Mouse (Mus musculus) frontal cortex, adult (tissue): Measurements from ENCODE around the gene Gzma.

ENCODE experiments used
- ATAC-seq: cut with Nextera tagmentation; 2 replicates; pipeline ENCODE4 v1.9.2; 2017; ENCODE audit warnings: mild to moderate bottlenecking, moderate library complexity, mixed read lengths; ENCODE audit not compliant: low TSS enrichment

Gene Gzma

DNA sequence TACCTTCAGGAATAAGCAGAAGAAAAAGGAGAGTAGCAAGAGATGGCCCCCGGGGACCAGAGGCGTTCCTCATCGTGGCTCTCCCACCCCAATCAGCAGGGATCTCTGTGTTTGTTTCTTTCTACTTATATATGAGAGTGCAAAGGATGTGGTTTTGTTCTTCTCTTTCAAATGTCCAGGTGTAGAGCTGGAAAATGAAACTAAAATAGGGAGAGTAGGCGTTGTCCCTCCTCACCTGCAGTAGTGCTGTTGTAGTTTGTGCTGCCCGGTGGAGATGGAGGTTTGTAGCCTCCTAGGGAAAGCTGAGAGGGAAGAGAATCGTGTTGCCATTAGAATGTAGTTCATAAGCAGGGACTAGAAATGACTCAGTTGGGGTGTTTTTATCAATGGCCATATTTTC is at the start of gene Gzma:
Gzma (minus strand) TSS at position 103 of the 400 bp plus-strand sequence.
- no peak for ATAC-seq

DNA sequence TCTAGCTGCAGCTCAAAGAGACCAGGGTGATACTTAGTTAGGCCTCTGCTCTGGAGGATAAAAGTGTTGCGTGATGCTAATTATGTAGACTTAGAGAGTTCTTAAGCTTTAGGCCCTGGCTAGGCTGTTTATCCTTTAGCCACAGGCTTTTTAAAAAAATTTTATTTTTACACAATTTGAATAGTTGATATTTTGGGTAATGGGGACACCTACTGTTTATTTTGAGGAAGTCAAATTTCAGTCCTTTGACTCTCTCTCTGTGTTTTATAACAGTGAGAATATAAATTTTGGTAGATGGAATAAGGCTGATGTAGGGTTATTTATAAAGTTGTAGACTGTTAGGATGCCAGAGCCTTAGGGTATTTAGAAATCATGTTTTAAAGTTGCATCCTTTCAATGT is 38.8 kb upstream of the Gzma start:
- peak; percentile 50; the same call in 1 of the 2 replicates for ATAC-seq

DNA sequence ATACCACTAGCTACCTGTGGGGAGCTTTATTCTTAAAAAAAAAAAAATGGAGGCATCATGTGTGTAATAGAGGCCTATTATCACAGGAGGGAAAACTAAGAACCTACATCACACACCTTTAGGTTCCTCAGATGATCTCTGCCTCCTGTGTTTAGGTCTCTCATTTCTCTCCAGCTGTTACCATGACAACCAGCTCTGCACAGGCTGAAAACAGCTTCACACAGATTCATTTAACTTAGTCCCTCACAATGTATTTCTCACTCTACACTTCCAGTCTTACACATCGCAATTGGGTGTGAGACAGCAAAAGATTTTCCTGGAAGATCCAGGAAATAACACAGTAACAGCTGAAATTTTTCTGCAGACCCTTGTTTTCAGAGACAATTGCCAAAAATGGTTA is 29.2 kb upstream of the Gzma start:
- peak; percentile 79; the same call in 1 of the 2 replicates for ATAC-seq

DNA sequence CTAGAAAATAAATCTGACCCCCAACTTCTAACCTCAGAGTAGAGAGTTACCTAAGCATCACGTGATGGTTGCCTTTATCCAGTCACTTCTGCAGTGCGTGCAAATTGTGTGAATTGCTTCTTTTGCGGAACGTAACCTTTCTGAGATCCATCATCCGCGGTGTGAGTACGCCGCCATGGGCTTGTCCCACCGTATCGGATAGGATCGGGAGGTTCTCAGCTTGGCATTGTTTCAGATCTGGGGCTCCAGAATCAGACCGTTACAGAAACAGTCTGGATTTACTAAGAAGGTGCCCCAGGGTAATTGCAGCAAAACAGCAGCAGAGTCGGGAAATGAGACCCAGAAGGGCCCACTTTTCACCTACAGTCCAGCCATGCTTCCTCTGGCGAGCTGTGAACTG is 20.5 kb upstream of the Gzma start:
- ATAC-seq: no peak

DNA sequence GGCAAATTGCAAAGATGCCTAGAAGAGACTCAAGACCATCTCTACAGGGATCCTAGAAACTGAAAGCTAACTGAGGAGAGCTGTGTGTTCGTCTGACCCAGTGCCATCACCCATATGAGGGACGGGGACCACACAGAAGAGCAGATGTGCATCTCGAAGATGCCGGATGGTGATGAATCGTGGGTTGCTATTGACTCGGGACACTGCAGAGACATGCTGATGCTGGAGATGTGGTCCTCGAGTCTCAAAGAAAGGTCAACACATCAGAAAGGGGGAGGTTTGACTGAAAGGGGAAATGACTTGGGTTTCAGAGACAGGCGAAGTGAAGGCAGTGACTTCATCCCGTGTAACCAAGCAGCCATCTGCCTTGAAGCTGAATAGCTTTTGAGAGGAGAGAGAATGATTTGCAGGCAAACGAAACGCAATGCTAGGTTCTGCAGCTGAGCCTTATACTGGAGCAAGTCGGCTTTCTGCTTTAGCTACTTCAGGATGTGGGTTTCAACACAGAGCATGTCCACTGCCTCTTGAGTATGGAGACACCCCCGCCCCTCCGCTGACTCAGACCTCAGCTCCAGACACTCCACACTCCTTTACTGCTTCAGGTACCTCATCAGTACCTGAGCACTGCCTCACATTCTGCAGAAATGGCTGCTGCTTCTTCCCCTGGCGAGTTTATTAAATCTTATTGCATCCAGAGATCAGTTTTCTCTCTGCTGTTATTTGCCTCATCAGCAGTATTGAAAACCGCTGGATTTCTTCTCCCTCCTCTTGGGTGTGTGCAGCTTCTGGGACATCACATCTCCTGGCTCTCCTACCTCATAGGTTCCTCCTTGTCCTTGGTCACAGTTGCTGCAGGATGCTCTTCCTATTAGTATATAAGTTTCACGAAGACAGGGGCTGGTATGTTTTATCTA is 19.8 kb upstream of the Gzma start:
- 0 out of 2 replicates have a peak, but pooled peaks have one; percentile 20 for ATAC-seq

DNA sequence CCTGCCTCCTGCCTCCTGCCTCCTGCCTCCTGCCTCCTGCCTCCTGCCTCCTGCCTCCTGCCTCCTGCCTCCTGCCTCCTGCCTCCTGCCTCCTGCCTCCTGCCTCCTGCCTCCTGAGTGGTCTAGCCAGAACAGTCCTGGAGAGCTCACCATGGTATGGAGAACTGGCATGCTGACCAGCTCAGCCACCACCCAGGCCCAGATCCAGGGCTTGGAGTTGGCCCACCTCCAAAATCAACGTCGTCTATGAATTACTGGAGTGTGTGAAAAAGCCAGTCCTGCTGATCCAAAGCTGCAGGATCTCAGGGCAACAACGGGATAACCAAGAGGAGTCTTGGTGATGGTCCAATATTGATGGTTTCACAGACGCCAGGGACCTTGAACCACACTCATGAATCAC is 18.2 kb upstream of the Gzma start:
- ATAC-seq: no peak

DNA sequence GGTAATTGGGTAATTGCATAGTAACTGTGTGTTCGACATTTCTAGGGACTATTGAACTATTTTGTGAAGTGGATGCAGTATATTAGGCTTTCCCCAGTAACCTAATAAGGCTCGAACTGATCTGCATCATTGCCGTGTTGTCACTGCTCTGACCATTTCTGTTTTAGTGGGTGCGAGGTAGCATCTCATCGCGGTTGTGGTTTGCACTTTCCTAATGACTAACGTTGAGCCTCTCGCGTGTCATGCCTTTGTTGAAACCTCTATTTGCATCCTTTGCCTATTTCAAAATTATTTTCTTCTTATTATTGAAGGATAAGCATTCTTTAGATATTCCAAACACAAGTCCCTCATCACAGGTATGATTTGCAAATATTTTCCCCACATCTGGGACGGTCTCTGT is 4.0 kb upstream of the Gzma start:
- no peak for ATAC-seq

DNA sequence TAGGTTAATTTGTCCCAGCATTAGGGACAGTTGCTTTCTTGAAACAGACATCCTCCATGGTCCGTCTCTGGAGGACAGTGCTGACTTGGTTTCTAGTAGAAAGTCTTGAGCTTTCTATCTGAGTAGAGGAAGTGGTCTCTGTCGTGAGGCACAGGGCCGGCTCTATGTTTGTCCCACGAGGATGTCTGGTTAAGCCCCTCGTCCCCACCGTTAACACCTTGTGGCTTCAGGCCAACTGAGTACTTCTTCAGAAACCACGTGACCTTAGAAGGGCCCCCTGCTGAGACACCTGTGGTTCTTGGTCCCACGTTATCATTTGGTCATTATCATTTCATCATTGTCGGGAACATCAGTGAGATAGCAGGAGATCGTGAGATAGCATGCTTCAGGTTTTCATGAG is 1.0 kb upstream of the Gzma start:
- no peak for ATAC-seq

DNA sequence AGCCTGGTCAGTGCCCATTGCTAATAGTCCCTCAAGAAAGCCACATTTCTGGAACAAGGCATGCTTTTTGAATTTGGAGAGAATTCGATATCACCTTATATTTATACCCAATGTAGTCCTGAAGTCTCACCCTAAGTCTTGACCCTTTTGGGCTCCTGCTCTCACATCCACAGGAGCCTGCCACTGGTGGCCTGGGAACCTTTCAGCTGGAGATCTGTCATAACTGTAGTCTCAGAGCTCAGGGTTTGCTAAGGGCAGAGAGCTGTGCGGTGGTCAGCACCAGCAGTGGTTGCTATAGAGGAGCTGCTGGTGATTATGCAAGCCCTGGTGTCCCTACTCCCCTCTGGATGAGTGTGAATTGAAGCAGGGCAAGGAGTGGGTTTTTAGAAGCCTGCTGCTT is 2.4 kb downstream of the Gzma start:
- no peak for ATAC-seq

DNA sequence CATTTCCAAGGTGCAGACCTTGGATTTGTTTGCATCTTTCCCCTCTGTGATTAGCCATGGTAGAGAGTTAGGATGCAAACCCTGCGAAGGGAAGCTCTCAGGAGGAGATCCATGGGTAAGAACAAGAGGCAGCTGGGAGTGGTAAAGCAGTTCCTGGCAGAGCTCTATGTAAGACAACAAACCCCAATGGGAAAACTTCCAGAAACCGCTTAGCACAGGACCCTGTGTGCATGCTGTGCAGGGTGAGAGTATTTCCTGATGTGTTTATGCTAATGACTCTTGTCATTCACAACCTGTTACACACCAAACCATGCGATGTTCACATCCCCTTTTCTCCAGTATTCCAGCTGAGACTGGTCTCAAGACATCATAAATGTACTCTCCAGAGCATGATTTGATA is 3.8 kb downstream of the Gzma start:
- ATAC-seq: no peak

DNA sequence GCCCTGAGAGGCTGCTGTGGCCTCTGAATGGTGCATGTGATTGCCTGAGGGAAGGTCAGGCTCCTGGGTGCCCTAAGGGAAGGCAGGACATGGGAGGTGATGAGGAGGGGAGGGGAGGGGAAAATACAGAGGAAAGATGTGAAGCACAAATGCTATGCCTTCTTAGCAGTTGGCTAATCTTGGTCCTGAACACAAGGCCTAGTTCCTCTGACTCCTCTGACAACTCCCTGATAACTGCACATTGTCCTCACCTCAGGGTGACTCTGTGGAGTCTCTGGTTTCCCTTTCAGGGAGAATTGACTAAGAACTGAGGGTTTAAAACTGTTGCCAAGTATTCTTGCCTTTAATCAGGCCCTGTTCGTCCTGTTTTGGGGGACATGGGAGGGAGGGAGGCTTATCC is 6.2 kb downstream of the Gzma start:
- ATAC-seq: no peak

DNA sequence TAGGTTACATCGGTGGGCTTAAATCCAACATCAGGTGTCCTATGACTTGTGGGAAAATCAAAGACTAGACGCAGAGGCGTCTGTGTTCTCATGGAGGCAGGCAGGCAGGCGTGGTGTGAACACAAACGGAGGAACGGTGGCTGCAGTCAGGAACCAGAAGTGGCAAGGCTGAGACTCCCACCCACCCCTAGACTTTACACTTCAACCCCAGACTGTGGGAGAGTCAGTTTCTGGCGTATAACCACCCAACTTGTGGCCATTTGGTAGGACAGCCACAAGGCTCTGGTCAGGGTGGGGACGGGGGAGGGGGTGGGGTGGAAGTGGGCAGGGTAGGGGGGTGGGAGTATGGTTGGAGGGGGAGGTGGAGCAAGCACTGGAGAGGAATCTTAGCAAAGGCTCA is 10.3 kb downstream of the Gzma start:
- no peak for ATAC-seq

DNA sequence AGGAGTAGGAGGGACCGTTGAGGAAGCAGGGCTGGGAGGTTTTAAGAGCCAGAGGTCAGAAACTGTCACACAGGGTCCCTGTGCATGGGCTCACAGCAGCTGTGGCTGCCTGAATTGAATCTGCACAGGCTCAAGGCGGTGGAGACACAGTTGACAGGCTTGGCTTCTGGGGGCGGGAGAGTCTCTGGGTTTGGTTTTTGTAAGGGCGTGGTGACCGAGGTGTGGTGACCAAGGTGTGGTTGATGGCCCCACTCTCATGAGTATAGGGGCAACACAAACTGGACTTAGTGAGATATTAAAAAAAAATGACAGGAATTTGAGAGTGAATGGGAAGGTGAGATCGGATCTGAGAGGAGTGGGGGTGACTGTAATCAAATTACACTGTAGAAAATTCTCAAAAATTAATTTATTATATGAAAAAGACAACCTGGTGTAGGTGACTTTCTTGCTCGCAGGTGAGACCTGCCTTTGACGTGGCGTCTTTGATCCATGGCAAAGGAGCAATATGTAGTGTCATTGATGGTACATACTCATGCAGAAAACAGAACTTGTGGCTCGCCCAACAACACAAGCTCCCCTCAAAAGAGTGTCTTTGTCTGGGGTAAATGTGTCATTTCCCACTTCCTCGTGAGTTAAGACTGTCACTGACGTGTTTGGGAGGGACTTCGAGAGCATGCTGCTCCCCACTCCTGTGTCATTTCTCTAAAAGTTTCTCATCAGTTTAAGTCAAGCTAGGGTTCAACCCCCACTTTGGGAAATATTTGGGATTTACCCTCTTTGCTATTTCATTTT is 13.4 kb downstream of the Gzma start:
- ATAC-seq: no peak

DNA sequence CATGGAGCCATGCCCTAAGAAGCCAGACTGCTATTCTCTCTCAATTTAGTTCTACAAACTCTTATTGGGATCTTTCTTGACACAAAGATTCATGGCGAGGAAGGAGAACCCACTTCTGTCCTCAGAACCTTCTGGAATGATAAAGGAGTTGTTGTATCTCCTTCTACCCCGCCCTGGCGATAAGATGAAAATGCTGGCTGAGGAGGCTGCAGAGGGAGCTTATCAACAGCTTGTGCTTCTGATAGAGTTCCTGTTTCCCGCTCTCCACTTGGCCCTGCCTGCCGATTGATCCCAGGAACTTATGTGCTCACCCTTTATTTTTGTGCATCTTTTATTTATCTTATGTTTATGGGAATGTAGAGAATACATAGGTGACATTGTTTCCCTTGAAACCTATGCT is 16.0 kb downstream of the Gzma start:
- ATAC-seq: no peak

DNA sequence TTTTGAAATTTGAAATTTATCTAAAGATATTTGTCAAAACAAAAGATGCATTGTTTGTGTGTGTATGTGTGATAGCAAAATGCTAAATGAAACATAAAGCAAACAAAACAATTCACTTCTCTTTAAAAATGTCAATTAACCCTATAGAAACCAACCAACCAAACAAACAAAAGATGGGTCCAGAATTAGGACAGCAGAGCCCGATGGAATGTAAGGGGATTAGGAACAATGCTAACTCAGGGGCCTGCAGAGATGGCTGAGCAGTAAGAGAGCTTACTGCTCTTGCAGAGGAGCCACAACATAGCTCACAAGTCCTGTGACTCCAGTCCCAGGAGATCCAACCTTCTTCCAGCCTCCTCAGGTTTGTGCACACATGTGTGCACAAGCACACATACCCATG is 18.7 kb downstream of the Gzma start:
- ATAC-seq: no peak

DNA sequence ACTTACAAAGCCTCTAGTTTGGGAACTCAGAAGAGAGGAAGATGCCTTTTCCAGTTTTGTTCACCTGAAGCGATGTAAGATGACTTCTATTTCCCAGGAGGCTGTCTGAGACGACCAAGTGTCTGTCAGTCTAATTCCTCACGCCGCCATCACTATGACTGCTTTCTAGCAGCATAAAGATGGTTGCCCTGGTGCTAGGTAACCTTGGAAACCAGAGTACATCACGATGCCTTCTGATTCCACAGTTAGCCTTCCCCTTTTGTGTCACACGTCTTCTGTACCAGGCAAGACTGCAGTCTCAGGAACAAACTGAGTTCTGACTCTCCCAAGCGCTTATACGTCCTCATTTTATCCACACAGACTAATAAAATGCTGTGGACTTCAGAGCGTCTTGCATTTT is 21.8 kb downstream of the Gzma start:
- no peak for ATAC-seq

DNA sequence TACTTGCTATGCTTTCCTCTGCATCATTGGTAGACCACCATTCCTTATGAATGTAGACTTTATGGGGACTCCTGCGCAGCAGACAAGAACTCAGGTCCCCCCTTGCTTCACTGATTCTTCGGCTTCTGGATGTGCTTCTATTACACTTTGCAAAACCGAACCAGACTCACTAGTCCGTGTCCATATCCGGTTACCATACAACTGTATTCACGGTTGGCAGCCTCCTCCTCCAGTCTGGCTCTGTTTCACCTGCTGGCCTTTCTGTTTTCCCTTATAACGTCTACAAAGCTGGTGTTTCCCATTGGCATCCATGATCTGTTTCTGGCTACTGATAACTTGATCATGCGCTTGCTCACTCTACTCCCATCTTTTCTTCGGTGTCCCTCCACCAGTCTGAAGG is 36.2 kb downstream of the Gzma start:
- ATAC-seq: no peak

DNA sequence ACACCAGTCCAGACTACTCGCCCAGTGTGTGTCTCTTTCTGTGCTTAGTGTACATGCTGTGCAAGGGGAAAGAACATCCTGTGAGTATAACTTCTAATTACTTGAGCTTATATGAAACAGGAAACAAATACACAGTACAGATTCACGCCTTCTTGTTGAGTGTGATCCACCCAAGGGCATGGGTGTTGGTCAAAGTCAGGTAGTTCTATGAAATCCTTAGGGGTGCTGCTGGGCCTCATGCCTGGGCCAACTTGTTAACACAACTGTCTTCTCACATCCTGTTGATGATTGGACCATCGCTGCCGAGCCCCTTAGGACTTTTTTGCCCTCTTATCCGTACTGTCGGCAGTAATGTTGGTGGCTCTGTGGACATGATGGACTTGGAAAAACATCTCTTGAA is 39.0 kb downstream of the Gzma start:
- no peak for ATAC-seq

DNA sequence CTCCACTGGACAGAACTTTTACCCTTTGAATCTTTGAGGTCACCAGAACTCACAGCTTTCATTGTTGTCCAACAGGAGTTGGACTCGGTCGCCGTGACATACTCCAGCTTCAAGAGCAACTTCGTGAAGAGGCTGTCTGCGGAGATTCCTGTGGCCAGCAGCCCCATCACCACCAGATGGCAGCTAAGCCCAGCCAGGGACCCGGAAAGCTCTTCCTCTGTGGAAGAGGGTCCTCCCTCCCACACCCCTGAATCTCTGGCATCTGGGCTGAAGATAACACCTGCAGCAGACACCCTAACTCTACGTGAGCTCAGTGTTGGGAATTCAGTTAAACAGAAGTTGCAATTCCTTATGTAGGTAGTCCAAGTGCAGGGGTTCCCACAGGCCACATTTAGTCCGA is 45.0 kb downstream of the Gzma start:
- 0 out of 2 replicates have a peak, but pooled peaks have one; percentile 52 for ATAC-seq

DNA sequence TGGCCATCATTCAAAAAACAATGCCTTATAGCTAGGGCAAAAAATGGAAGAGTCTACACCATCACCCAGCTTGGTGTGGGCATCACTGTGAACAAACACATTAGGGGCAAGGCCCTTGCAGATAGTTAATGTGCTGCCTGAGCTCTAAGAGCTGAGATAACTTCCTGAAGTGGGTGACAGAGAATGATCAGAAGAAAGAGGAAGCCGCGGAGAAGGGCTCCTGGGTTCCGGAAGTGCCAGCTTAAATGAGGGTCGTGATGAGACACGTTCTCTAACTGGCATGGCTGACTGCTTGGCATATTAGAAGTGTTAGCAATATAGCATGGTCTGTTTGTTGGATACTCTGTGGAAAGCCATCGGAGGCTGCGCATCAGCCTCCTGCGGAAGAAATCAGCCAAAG is 46.6 kb downstream of the Gzma start:
- ATAC-seq: no peak

DNA sequence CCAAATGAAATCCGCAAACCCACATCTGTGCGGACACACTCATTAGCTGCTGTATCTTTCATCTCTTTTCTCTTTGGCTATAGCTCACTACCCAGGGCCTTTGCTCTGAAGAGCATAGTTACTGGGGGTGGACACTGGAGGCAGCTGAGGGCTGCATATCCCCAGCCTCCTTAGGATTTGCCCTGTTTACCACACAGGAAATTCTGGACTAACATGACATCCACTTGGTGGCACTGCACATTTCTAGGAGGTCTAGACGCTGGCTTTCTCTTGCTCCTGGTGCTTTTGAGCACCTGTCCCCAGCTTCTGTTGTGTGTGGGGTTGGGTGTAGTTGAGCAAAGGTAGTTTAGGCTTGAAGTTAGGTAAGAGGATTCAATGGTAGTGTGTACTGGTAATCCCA is 53.1 kb downstream of the Gzma start:
- 0 out of 2 replicates have a peak, but pooled peaks have one; percentile 45 for ATAC-seq

DNA sequence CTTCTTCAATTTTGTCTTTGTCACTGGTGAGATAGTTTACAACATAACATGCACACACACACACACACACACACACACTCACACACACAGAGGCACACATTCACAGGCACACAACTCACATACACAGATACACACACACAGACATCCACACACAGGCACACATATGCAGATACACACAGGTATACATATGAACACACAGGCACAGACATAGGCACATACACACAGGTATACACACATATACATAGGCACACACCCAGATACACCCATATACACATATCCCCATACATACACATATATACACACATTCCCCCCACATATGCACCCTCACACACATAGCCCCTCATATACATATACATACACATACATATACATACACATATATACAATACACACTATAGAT is 53.8 kb downstream of the Gzma start:
- ATAC-seq: no peak
